Mouse (Mus musculus) gastrocnemius, adult 2 months (tissue): ENCODE data around the gene Platr17. TPM values are rescaled to one million over a fixed set of nuclear protein-coding genes. Genes with fewer than 3 reads are reported as not detected.
"Not testable (repeated sequence)": the region's sequence is repeated elsewhere in the genome, so short reads cannot be mapped to it uniquely, and the experiment has no call there.

Experiments used
- DNase-seq: peaks from one replicate; pipeline ENCODE4 v3.0.0; 2022
- H3K27ac ChIP-seq: fragments of 200-600 bp; 2 replicates; pipeline ENCODE4 v1.8.1; 2022; ENCODE audit warnings: mild to moderate bottlenecking
- H3K4me3 ChIP-seq: fragments of 200-600 bp; 2 replicates; pipeline ENCODE4 v1.8.1; 2022; ENCODE audit warnings: mild to moderate bottlenecking, moderate library complexity
- CTCF ChIP-seq: fragments of 200-600 bp; IDR thresholded peaks from 2 replicates; pipeline ENCODE4 v1.8.1; 2022; ENCODE audit warnings: antibody characterized with exemption, mild to moderate bottlenecking, moderate library complexity
- intact Hi-C: fragments of 180-260 bp; cut with DNase I; formaldehyde crosslinking; loops from one replicate; pipeline ENCODE4 v1.15.1; 2025
- total RNA-seq, 2 experiments: library from RNA; stranded (reverse); gene quantifications; 2 replicates each; pipeline ENCODE4 v1.2.3; 2021

Platr17 gene
- total RNA-seq, 2 experiments from 2014 or later: not detected

- intact Hi-C loops: loop anchor here (2.0 kb wide), 1 partner anchor 13 kb away; the partner anchor contains the start of gene Vps52
- TF ChIP-seq CTCF: no peak
- DNase-seq: no peak
These were observed 36.4 kb downstream of the Platr17 start for GRCm38 (mm10) chr17:33941381-33941780.

GRCm38 (mm10) chr17:33943454-33943853 is 38.5 kb downstream of the Platr17 start:
- no peak for DNase-seq
- intact Hi-C loops: no loop called here
- TF ChIP-seq CTCF: no peak
- H3K27ac ChIP-seq: no peak overlapping the region
- H3K4me3 ChIP-seq: no peak overlapping the region

More at GRCm38 (mm10) chr17:33941381-33941780, 36.4 kb downstream of the Platr17 start:
- Histone ChIP-seq H3K4me3 (peak overlapping the region; percentile 97), H3K27ac (peak overlapping the region; percentile 96)

GRCm38 (mm10) chr17:33947430-33948089 is 42.6 kb downstream of the Platr17 start:
- H3K4me3 ChIP-seq: no peak overlapping the region
- DNase-seq: no peak
- no peak overlapping the region for H3K27ac ChIP-seq
- intact Hi-C loops: no loop called here
- TF ChIP-seq CTCF: no peak

GRCm38 (mm10) chr17:33948090-33948904 is 43.4 kb downstream of the Platr17 start:
- H3K27ac ChIP-seq: no peak overlapping the region
- peak; percentile 21 for DNase-seq
- intact Hi-C loops: no loop called here
- H3K4me3 ChIP-seq: no peak overlapping the region
- no peak for TF ChIP-seq CTCF

- TF ChIP-seq CTCF: no peak
- intact Hi-C loops: no loop called here
These were observed 44.1 kb downstream of the Platr17 start for GRCm38 (mm10) chr17:33948905-33949537.

GRCm38 (mm10) chr17:33950131-33950625 is 45.2 kb downstream of the Platr17 start:
- peak overlapping the region; percentile 73 for H3K4me3 ChIP-seq
- TF ChIP-seq CTCF: no peak
- intact Hi-C loops: no loop called here

More at GRCm38 (mm10) chr17:33948905-33949537, 44.1 kb downstream of the Platr17 start:
- no peak overlapping the region for H3K27ac ChIP-seq
- DNase-seq: no peak
- H3K4me3 ChIP-seq: no peak overlapping the region

GRCm38 (mm10) chr17:33951021-33951946 is 46.3 kb downstream of the Platr17 start, which contains the start of gene B3galt4:
TSS of gene B3galt4 (minus strand) at chr17:33951488.
- Histone ChIP-seq H3K4me3 (peak within 1 kb of the TSS; percentile 73), H3K27ac (peak within 1 kb of the TSS; percentile 85)
- peak; percentile 83 for DNase-seq
- TF ChIP-seq CTCF: no peak
- intact Hi-C loops: no loop called here

More at GRCm38 (mm10) chr17:33950131-33950625, 45.2 kb downstream of the Platr17 start:
- H3K27ac ChIP-seq: peak overlapping the region; percentile 85
- peak; percentile 21 for DNase-seq

- intact Hi-C loops, H3K27ac ChIP-seq, DNase-seq: not testable (repeated sequence)
- H3K4me3 ChIP-seq: peak overlapping the region; percentile 73
These were observed 47.1 kb downstream of the Platr17 start for GRCm38 (mm10) chr17:33952015-33952414.

- Histone ChIP-seq H3K4me3 (no peak overlapping the region), H3K27ac (no peak overlapping the region)
- no peak for DNase-seq
- TF ChIP-seq CTCF: no peak
- intact Hi-C loops: no loop called here
These were observed 47.9 kb downstream of the Platr17 start for GRCm38 (mm10) chr17:33952879-33953278.

- intact Hi-C loops: no loop called here
- no peak for TF ChIP-seq CTCF
- no peak overlapping the region for H3K4me3 ChIP-seq
- no peak overlapping the region for H3K27ac ChIP-seq
- no peak for DNase-seq
These were observed 48.4 kb downstream of the Platr17 start for GRCm38 (mm10) chr17:33953310-33953709.

GRCm38 (mm10) chr17:33953961-33954565 is 49.1 kb downstream of the Platr17 start:
- no peak for TF ChIP-seq CTCF
- peak overlapping the region; percentile 98 for H3K27ac ChIP-seq

More at GRCm38 (mm10) chr17:33953961-33954565, 49.1 kb downstream of the Platr17 start:
- no peak for DNase-seq
- peak overlapping the region; percentile 92 for H3K4me3 ChIP-seq
- intact Hi-C loops: loop anchor here (2.0 kb wide), 1 partner anchor 13 kb away; the partner anchor contains the start of genes Pfdn6 and Wdr46
